ENCODE assay signal across 11 mouse cellular contexts in genomic region chr19:56700848-56701247, GRCm38 (mm10). TPM values are rescaled to one million over a fixed set of nuclear protein-coding genes. Genes with fewer than 3 reads are reported as not detected.
A peak's percentile ranks its signal among the peaks of the same experiment; 100 is the strongest.
DNase-seq lines count a peak whose midpoint lies in the region; ATAC-seq and TF ChIP-seq lines count a peak whose summit lies in the region.
"Had no signal": no experiment of that assay in that cellular context is flagged by ENCODE, and none has a peak within 500 bp of the region (broad histone marks: within the 10 kb centered on the region; RNA-seq: fewer than 3 reads in every experiment).

No protein-coding gene starts in this region.

- H3K4me1 ChIP-seq in heart, embryonic 11.5 days (ENCODE audit: control insufficient read depth, insufficient read depth, low read length), result peaks cover 22% of the 10 kb centered on the region
- H3K4me1 ChIP-seq in midbrain, embryonic 11.5 days (ENCODE audit: control insufficient read depth, insufficient read depth, low read length), result no peaks in the 10 kb centered on the region; the same call in 1 of the 2 replicates
- 0 out of 2 replicates have a peak, but pooled peaks cover 4% of the 10 kb centered on the region for H3K4me1 ChIP-seq in midbrain, postnatal 0 days (ENCODE audit: insufficient read depth, low read length)
- H3K4me1 ChIP-seq in heart, embryonic 16.5 days (ENCODE audit: control insufficient read depth, insufficient read depth, low read length), result peaks cover 27% of the 10 kb centered on the region
- peaks cover 7% of the 10 kb centered on the region; the same call in 1 of the 2 replicates for H3K4me1 ChIP-seq in midbrain, embryonic 16.5 days (ENCODE audit: control insufficient read depth, insufficient read depth, low read length)
- H3K4me1 ChIP-seq: limb, embryonic 12.5 days had no signal

- WGBS in heart, embryonic 11.5 days (ENCODE audit: insufficient replicate concordance), result 55% methylated on average over 10 of the region's 10 CpGs
- WGBS in midbrain, embryonic 11.5 days, result 89% methylated on average over 10 of the region's 10 CpGs
- 88% methylated on average over 10 of the region's 10 CpGs for WGBS in midbrain, postnatal 0 days
- 24% methylated on average over 10 of the region's 10 CpGs for WGBS in heart, embryonic 16.5 days
- 87% methylated on average over 10 of the region's 10 CpGs for WGBS in midbrain, embryonic 16.5 days

- H3K27me3 ChIP-seq in heart, embryonic 11.5 days (ENCODE audit: control insufficient read depth, insufficient read depth, low read length), result no peaks in the 10 kb centered on the region
- no peaks in the 10 kb centered on the region for H3K27me3 ChIP-seq in midbrain, embryonic 11.5 days (ENCODE audit: control insufficient read depth, insufficient read depth, low read length)
- H3K27me3 ChIP-seq in midbrain, postnatal 0 days (ENCODE audit: insufficient read depth, low read length), result no peaks in the 10 kb centered on the region
- no peaks in the 10 kb centered on the region for H3K27me3 ChIP-seq in heart, embryonic 16.5 days (ENCODE audit: control insufficient read depth, insufficient read depth, low read length)
- no peaks in the 10 kb centered on the region for H3K27me3 ChIP-seq in midbrain, embryonic 16.5 days (ENCODE audit: control insufficient read depth, insufficient read depth, low read depth, low read length)
- H3K27me3 ChIP-seq: limb, embryonic 12.5 days had no signal

- TF ChIP-seq CTCF in midbrain, postnatal 0 days (IDR thresholded peaks at IDR 0.05), result no peak

- H3K4me2 ChIP-seq in heart, embryonic 11.5 days, result no peak overlapping the region
- no peak overlapping the region for H3K4me2 ChIP-seq in midbrain, embryonic 11.5 days
- H3K4me2 ChIP-seq in midbrain, postnatal 0 days (ENCODE audit: low read depth, low read length, poor library complexity, severe bottlenecking), result no peak overlapping the region
- peak overlapping the region; percentile 19; the same call in 1 of the 2 replicates for H3K4me2 ChIP-seq in heart, embryonic 16.5 days (ENCODE audit: low read depth, low read length)
- no peak overlapping the region for H3K4me2 ChIP-seq in midbrain, embryonic 16.5 days (ENCODE audit: low read length)
- H3K4me2 ChIP-seq: limb, embryonic 12.5 days had no signal

- no peak overlapping the region for H3K4me3 ChIP-seq in heart, embryonic 11.5 days (ENCODE audit: low read depth, low read length)
- no peak overlapping the region for H3K4me3 ChIP-seq in midbrain, embryonic 11.5 days (ENCODE audit: low read depth, low read length)
- H3K4me3 ChIP-seq in midbrain, postnatal 0 days (ENCODE audit: low read depth, low read length), result no peak overlapping the region
- H3K4me3 ChIP-seq in heart, embryonic 16.5 days (ENCODE audit: low read length), result no peak overlapping the region
- H3K4me3 ChIP-seq in midbrain, embryonic 16.5 days (ENCODE audit: low read depth, low read length), result no peak overlapping the region
- H3K4me3 ChIP-seq: limb, embryonic 12.5 days had no signal

- H3K9ac ChIP-seq in heart, embryonic 11.5 days (ENCODE audit: low read depth, low read length), result no peak overlapping the region
- H3K9ac ChIP-seq in midbrain, embryonic 11.5 days (ENCODE audit: low read length), result no peak overlapping the region
- H3K9ac ChIP-seq in midbrain, postnatal 0 days (replicated peaks; ENCODE audit: low read length, poor library complexity, severe bottlenecking), result no peak overlapping the region
- no peak overlapping the region for H3K9ac ChIP-seq in heart, embryonic 16.5 days (ENCODE audit: low read length)
- H3K9ac ChIP-seq in midbrain, embryonic 16.5 days (ENCODE audit: low read depth, low read length), result no peak overlapping the region
- H3K9ac ChIP-seq: limb, embryonic 12.5 days had no signal

- H3K36me3 ChIP-seq in heart, embryonic 11.5 days (ENCODE audit: control insufficient read depth, insufficient read depth, low read length), result no peaks in the 10 kb centered on the region
- no peaks in the 10 kb centered on the region for H3K36me3 ChIP-seq in midbrain, embryonic 11.5 days (ENCODE audit: control insufficient read depth, insufficient read depth, low read length)
- H3K36me3 ChIP-seq in midbrain, postnatal 0 days (ENCODE audit: insufficient read depth, low read length), result no peaks in the 10 kb centered on the region
- no peaks in the 10 kb centered on the region for H3K36me3 ChIP-seq in heart, embryonic 16.5 days (ENCODE audit: control insufficient read depth, insufficient read depth)
- H3K36me3 ChIP-seq in midbrain, embryonic 16.5 days (ENCODE audit: control insufficient read depth, insufficient read depth, low read length), result no peaks in the 10 kb centered on the region
- H3K36me3 ChIP-seq: limb, embryonic 12.5 days had no signal

- H3K27ac ChIP-seq in heart, embryonic 11.5 days (ENCODE audit: low read depth, low read length), result no peak overlapping the region
- H3K27ac ChIP-seq in midbrain, embryonic 11.5 days (ENCODE audit: low read depth, low read length), result no peak overlapping the region
- no peak overlapping the region for H3K27ac ChIP-seq in midbrain, postnatal 0 days (ENCODE audit: low read depth, low read length)
- H3K27ac ChIP-seq in heart, embryonic 16.5 days (ENCODE audit: low read length), result peak overlapping the region; percentile 43; the same call in 1 of the 2 replicates
- no peak overlapping the region for H3K27ac ChIP-seq in midbrain, embryonic 16.5 days (ENCODE audit: low read length)
- H3K27ac ChIP-seq: hindbrain, postnatal 0 days; limb, embryonic 12.5 days had no signal

- H3K9me3 ChIP-seq in heart, embryonic 11.5 days (replicated peaks; ENCODE audit: control insufficient read depth, low read length), result no peaks in the 10 kb centered on the region
- no peaks in the 10 kb centered on the region for H3K9me3 ChIP-seq in midbrain, embryonic 11.5 days (ENCODE audit: control insufficient read depth, low read length)
- no peaks in the 10 kb centered on the region for H3K9me3 ChIP-seq in midbrain, postnatal 0 days (ENCODE audit: low read length)
- no peaks in the 10 kb centered on the region for H3K9me3 ChIP-seq in heart, embryonic 16.5 days (replicated peaks; ENCODE audit: control insufficient read depth, low read length)
- H3K9me3 ChIP-seq in midbrain, embryonic 16.5 days (replicated peaks; ENCODE audit: control insufficient read depth, low read length, poor library complexity, severe bottlenecking), result no peaks in the 10 kb centered on the region
- H3K9me3 ChIP-seq: limb, embryonic 12.5 days had no signal

- peak; percentile 94 for DNase-seq in heart, adult 11 months
- DNase-seq in midbrain, embryonic 11.5 days (ENCODE audit: low spot score, missing footprints), result peak; percentile 19
- no peak for DNase-seq in midbrain, postnatal 0 days (ENCODE audit: low spot score)
- peak; percentile 67 for DNase-seq in skeletal muscle tissue, adult 2 months (ENCODE audit: low read depth, low spot score)
- no peak for DNase-seq in thymus, postnatal 36 days

- no peak for ATAC-seq in heart, embryonic 11.5 days (replicated peaks; ENCODE audit: insufficient number of reproducible peaks, low FRiP score, low TSS enrichment)
- no peak for ATAC-seq in midbrain, embryonic 11.5 days (ENCODE audit: low FRiP score)
- no peak for ATAC-seq in midbrain, postnatal 0 days (ENCODE audit: low FRiP score)
- peak; percentile 75 for ATAC-seq in heart, embryonic 16.5 days (replicated peaks; ENCODE audit: extremely low read depth, insufficient read depth, low FRiP score)
- ATAC-seq in midbrain, embryonic 16.5 days, result no peak
- ATAC-seq: hindbrain, postnatal 0 days; Patski had no signal

RNA-seq across cellular contexts. Expression of gene Adrb1, which starts 21.2 kb away (rescaled TPM):
- 1.5 and 1.8 TPM in 2 replicates for polyA plus RNA-seq in heart, embryonic 11.5 days (2014; fragmentation: Nextera tagmentation; extraction: Ambion mirVana)
- 0.15 and 0.28 TPM in 2 replicates for polyA plus RNA-seq in midbrain, embryonic 11.5 days (2014; fragmentation: Nextera tagmentation; extraction: Ambion mirVana)
- 5.1 and 7.6 TPM in 2 replicates for total RNA-seq in midbrain, postnatal 0 days (2014; rRNA removed)
- 2.0 and 2.9 TPM in 2 replicates for polyA plus RNA-seq in midbrain, postnatal 0 days (2015; fragmentation: Nextera tagmentation; extraction: Ambion mirVana)
- 2.7 and 4.2 TPM in 2 replicates for polyA plus RNA-seq in heart, embryonic 16.5 days (2015; fragmentation: Nextera tagmentation; extraction: Ambion mirVana)
- 1.0 and 1.3 TPM in 2 replicates for polyA plus RNA-seq in midbrain, embryonic 16.5 days (2015; fragmentation: Nextera tagmentation; extraction: Ambion mirVana)
- polyA plus RNA-seq: Patski had no signal

Comparison
In these comparisons a context has a peak if more than half of its experiments do, and no peak if none do; other contexts are left out.
1. DNase-seq: peak in heart, adult 11 months (single experiment), midbrain, embryonic 11.5 days (single experiment) and skeletal muscle tissue, adult 2 months (single experiment); none in midbrain, postnatal 0 days (single experiment) and thymus, postnatal 36 days (0 of 2).